Mouse (Mus musculus) ZHBTc4 (cell line): Measurements from ENCODE around the gene Csnk1g1.
A peak's percentile ranks its signal among the peaks of the same experiment; 100 is the strongest.

Experiments used
- DNase-seq: peaks from one replicate; pipeline ENCODE4 v3.0.0-alpha.2; 2011; ENCODE audit warnings: low read depth, low spot score

The Csnk1g1 gene

DNA sequence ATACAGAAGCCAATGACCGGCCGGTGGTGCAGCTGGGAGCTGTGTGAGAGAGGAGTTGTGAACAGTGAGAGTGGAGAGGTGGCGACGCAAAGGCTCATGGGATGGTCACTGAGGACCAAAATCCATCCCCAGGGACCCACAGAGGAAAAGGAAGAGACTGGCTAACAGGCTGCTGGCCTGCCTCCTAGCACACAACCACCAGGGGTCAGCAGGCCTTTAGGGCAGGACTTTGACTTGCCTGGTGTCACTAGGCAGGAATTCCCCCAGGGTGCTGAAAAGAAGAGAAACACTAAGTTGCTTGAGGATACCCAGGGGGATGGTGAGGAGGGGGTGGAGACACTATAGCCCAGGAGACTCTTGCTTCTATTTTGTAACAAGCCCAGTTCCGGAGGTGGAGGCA is 158.8 kb downstream of the Csnk1g1 start:
- peak; percentile 69 for DNase-seq

- DNase-seq = no peak
Measured at GRCm38 (mm10) chr9:66068056-66068455, 159.3 kb downstream of the Csnk1g1 start.

GRCm38 (mm10) chr9:66068971-66069391 is 160.3 kb downstream of the Csnk1g1 start:
- peak; percentile 60 for DNase-seq

DNA sequence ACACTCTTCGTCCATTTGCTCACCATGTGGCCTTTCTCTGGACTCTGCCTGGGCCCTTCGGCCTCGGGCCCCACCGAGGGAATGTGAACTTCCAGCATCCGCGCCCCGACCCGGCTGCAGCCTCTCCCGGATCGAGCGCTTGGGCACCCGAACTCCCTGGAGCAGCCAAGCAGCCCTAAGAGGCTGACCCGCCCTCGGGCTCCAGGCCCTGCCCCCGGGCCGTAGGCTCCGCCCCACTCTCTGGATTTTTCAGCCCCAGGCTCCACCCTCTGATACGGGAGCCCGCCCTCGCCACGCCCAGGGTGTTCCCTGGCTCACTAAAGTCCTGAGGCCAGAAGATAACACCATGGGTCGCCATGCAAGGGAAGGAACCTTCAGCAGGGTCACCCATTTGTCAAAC is 160.9 kb downstream of the Csnk1g1 start, which contains the start of gene Snx22:
Snx22 (minus strand) TSS at position 137 of the 400 bp plus-strand sequence.
- DNase-seq = peak; percentile 95

GRCm38 (mm10) chr9:66070151-66070550 is 161.4 kb downstream of the Csnk1g1 start:
- no peak for DNase-seq

GRCm38 (mm10) chr9:66072754-66073153 is 164.0 kb downstream of the Csnk1g1 start:
- no peak for DNase-seq

DNA sequence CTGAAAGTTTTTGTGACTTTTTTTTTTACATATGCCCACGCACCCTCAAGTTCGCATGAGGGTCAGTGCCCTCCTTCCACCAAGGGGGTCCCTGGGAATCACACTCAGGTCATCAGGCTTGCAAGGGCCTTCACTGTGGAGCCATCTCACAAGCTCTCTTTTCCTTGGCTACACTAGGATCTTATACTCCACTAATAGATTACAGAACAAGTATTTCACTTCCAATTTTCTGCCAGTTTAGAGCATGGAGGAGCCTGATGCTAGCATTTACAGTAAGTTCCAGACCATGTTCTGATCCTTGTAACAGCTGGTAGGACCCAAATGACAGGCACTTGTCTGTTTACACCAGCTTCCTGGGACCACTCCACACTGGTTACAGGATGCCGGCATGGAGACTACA is 169.3 kb downstream of the Csnk1g1 start:
- DNase-seq = no peak

DNA sequence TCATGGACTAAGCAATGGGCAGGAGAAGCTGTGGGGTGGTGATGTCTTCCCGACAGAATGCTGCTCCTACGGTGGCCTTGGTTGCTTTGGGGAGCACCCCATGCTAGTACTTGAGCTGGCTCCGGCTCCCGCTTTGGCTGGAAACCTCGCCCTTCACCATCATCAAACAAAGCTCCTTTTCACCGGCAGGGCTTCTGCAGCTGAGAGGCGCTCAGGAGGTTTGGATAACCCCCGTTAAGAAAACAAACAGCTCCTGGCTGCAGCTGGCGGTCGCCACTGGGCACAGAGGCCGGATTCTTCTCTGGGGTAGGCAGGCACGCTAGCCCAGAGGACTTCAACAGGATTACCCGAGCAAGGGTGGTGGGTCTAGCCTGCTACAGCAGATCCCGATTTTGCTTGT is 169.8 kb downstream of the Csnk1g1 start:
- no peak for DNase-seq

GRCm38 (mm10) chr9:66080804-66081459 is 172.2 kb downstream of the Csnk1g1 start:
- no peak for DNase-seq

DNA sequence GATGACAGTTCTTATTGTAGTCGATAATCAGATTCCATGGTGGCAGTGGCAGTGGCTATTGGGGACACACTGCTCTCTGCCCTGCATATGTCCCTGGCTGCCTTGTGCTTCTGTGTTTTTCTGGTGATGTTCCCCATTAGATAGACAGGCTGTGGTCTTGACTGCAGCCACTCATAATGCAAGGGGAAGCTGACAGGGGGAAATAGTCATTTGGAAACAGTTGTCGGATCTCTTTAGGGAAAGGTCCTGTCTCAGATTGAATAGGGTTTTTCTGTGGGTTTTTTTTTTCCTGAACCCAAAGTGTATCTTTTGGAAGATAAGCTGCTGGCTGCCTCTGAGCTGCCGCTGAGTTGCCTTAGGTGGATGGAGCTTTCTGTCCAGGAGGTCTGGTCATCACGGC is 173.3 kb downstream of the Csnk1g1 start:
- no peak for DNase-seq

DNA sequence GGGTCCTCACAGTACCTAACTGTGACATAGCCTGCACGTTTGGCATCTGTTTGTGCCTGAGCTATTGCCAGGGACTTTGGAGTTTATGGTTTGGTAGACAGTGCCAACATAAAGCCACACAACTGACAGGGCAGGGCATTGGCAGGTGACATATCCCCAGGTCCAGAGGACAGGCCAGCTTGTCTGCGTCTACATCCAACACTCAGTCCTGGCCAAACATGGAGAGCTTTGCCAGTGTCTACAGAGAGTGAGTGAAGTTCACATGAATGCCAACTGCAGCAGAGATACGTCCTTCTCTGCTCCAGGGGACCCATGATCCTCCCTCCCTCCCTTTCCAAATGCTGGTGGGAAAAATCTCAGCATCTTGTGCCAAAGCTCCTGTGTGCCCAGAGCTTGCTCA is 175.4 kb downstream of the Csnk1g1 start:
- DNase-seq = no peak

GRCm38 (mm10) chr9:66087062-66087461 is 178.3 kb downstream of the Csnk1g1 start:
- no peak for DNase-seq

DNA sequence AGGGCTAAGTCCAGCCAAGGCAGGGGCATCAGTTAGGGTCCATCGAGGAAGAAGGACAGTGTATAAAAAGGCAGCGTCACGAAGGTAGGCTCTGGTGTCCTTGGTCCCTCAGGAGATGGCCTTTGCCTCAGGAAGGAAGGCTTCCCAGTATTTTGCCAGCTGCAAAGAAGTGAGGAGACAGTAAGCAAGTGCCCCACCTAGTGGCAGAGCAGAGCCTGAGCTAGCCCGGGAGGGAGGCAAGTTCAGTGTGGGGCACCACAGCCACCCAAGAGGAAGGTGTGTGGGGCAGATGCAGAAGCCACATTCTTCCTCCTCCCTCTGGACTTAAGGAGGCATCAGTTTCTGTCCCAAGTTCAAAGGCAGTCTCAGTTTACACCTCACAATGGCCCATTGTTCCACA is 179.7 kb downstream of the Csnk1g1 start:
- DNase-seq = peak; percentile 87

GRCm38 (mm10) chr9:66090593-66091244 is 182.0 kb downstream of the Csnk1g1 start:
- no peak for DNase-seq

DNA sequence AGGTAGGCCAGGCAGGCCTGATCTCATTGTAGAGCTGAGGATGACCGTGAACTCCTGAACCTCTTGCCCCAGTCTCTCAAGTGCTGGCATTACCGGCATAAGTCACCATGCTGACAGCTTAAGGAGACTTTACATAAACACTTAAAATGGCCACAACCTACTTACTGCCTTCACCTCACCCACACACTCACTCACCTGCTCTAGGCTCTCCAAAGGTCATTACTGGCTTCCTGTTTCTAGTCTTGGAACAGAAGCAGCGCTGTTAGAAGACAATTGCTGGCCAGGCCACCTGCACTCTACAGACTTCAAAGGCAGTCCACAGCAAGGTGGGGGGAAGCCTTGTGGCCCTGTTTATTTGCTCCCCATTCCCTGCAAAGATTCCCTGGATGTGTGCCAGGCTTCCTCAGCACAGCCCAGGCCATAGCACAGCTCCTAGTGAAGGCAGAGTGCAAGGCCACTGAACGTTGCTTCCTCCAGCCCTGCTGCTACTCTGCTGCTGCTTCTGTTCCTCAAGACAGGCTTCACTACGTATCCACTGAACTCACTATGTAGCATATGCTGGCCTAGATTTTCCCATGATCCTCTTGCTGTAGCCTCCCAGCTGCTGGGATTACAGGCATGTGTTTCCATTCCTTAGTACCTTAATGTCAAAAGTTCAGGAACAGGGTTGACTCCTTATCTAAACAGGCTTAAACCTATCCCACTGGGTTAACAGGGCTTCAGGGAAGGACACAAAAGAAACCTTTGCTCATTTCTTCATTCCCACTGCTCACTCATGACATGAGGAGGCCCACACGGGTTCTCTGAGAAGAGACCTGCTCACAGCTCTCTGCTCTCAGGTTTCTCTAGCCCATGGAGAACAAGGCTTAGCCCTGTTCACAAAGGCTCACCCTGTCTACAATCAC is 182.9 kb downstream of the Csnk1g1 start:
- no peak for DNase-seq

- no peak for DNase-seq
Measured at GRCm38 (mm10) chr9:66092664-66093063, 183.9 kb downstream of the Csnk1g1 start.
